Mouse (Mus musculus) CH12.LX (cell line): ENCODE measurements around the gene Il4. TPM values are rescaled to one million over a fixed set of nuclear protein-coding genes. Genes with fewer than 3 reads are reported as not detected.
A peak's percentile ranks its signal among the peaks of the same experiment; 100 is the strongest.

Source experiments
- DNase-seq: peaks from one replicate; pipeline ENCODE4 v3.0.0-alpha.2; 2013; ENCODE audit errors: extremely low read depth
- H3K27ac ChIP-seq: 2 replicates; pipeline ENCODE4 v1.5.1; 2012; ENCODE audit warnings: low read depth, mild to moderate bottlenecking, control low read depth, moderate library complexity; ENCODE audit not compliant: insufficient read depth
- H3K27me3 ChIP-seq: replicated peaks from 2 replicates; pipeline ENCODE3; 2012; ENCODE audit warnings: inconsistent platforms
- H3K36me3 ChIP-seq, 2 experiments: replicated peaks in 1 of 2; 2 replicates each; pipeline versions ENCODE3 to v1.6.1; 2012; ENCODE audit warnings: inconsistent platforms in 1 of 2, low read length in 1 of 2, mild to moderate bottlenecking in 1 of 2, mixed read lengths in 1 of 2, moderate library complexity in 1 of 2; ENCODE audit not compliant: control insufficient read depth in 1 of 2, insufficient read depth in 1 of 2
- H3K4me1 ChIP-seq, 2 experiments: 2 replicates each; pipeline ENCODE4 v1.6.1; 2012; ENCODE audit warnings: inconsistent platforms in 1 of 2, moderate library complexity in 1 of 2; ENCODE audit not compliant: insufficient read depth in 2 of 2, control insufficient read depth in 1 of 2
- H3K4me2 ChIP-seq: 2 replicates; pipeline ENCODE4 v1.6.1; 2012; ENCODE audit warnings: low read depth, mild to moderate bottlenecking, control low read depth; ENCODE audit not compliant: poor library complexity, insufficient read depth, severe bottlenecking
- H3K4me3 ChIP-seq, 3 experiments: fragments of 150-350 bp in 1 of 3; sonication (generic) in 1 of 3; replicated peaks in 1 of 3; 2 replicates each; pipeline versions ENCODE3 to v1.5.1; 2011 to 2012; ENCODE audit warnings: low read depth in 2 of 3, low read length in 2 of 3, mild to moderate bottlenecking in 2 of 3, moderate library complexity in 2 of 3, control low read depth in 1 of 3, improper control_type of control experiment in 1 of 3, inconsistent platforms in 1 of 3, mixed read lengths in 1 of 3; ENCODE audit not compliant: poor library complexity in 1 of 3
- H3K79me2 ChIP-seq: replicated peaks from 2 replicates; pipeline ENCODE4 v1.6.1; 2012; ENCODE audit warnings: mild to moderate bottlenecking, moderate library complexity; ENCODE audit not compliant: control insufficient read depth, poor library complexity, insufficient read depth, severe bottlenecking; ENCODE audit errors: extremely low read depth
- H3K9ac ChIP-seq: 2 replicates; pipeline ENCODE4 v1.6.1; 2012; ENCODE audit warnings: low read depth, mild to moderate bottlenecking, control low read depth, moderate library complexity; ENCODE audit not compliant: insufficient read depth
- H3K9me3 ChIP-seq: replicated peaks from 2 replicates; pipeline ENCODE3; 2012; ENCODE audit warnings: low read length, inconsistent platforms, mixed read lengths
- BHLHE40 ChIP-seq: IDR thresholded peaks from 2 replicates; pipeline ENCODE4 v1.6.1; 2011; ENCODE audit warnings: mild to moderate bottlenecking, low read depth, low read length, improper control_type of control experiment
- CHD1 ChIP-seq: IDR thresholded peaks from 2 replicates; pipeline ENCODE4 v1.6.1; 2012; ENCODE audit warnings: low read depth, low read length, improper control_type of control experiment, inconsistent platforms
- CHD2 ChIP-seq: IDR thresholded peaks from 2 replicates; pipeline ENCODE4 v1.6.1; 2011; ENCODE audit warnings: low read length, improper control_type of control experiment
- CTCF ChIP-seq, 2 experiments: IDR thresholded peaks in 1 of 2; conservative IDR thresholded peaks in 1 of 2; 2 replicates each; pipeline ENCODE4 v1.5.1; 2011 to 2012; ENCODE audit warnings: low read depth in 2 of 2, low read length in 2 of 2, improper control_type of control experiment in 1 of 2, inconsistent platforms in 1 of 2, mild to moderate bottlenecking in 1 of 2, moderate library complexity in 1 of 2
- EP300 ChIP-seq: IDR thresholded peaks from 2 replicates; pipeline ENCODE4 v1.6.1; 2011; ENCODE audit warnings: low read length, improper control_type of control experiment
- ETS1 ChIP-seq: conservative IDR thresholded peaks from 2 replicates; pipeline ENCODE4 v1.6.1; 2012; ENCODE audit warnings: low read depth, mild to moderate bottlenecking, inconsistent platforms, low read length, improper control_type of control experiment, moderate library complexity
- GABPA ChIP-seq: IDR thresholded peaks from 2 replicates; pipeline ENCODE4 v1.6.1; 2012; ENCODE audit warnings: low read depth, low read length, improper control_type of control experiment, inconsistent platforms; ENCODE audit not compliant: insufficient replicate concordance
- HCFC1 ChIP-seq: IDR thresholded peaks from 2 replicates; pipeline ENCODE4 v1.6.1; 2012; ENCODE audit warnings: low read depth, mild to moderate bottlenecking, inconsistent platforms, low read length, improper control_type of control experiment
- IRF4 ChIP-seq: IDR thresholded peaks from 2 replicates; pipeline ENCODE4 v1.6.1; 2014; ENCODE audit warnings: low read depth, mild to moderate bottlenecking, inconsistent platforms, low read length, improper control_type of control experiment
- JUN ChIP-seq: IDR thresholded peaks from 2 replicates; pipeline ENCODE4 v1.6.1; 2011; ENCODE audit warnings: low read depth, mild to moderate bottlenecking, low read length, improper control_type of control experiment, moderate library complexity; ENCODE audit not compliant: insufficient read depth
- JUND ChIP-seq: conservative IDR thresholded peaks from 2 replicates; pipeline ENCODE4 v1.6.1; 2011; ENCODE audit warnings: low read depth, low read length, improper control_type of control experiment
- MAFK ChIP-seq: IDR thresholded peaks from 2 replicates; pipeline ENCODE4 v1.6.1; 2011; ENCODE audit warnings: low read length, improper control_type of control experiment; ENCODE audit not compliant: insufficient replicate concordance
- MAX ChIP-seq: IDR thresholded peaks from 2 replicates; pipeline ENCODE4 v1.6.1; 2011; ENCODE audit warnings: low read length, improper control_type of control experiment
- MAZ ChIP-seq: IDR thresholded peaks from 2 replicates; pipeline ENCODE4 v1.6.1; 2012; ENCODE audit warnings: low read depth, mild to moderate bottlenecking, inconsistent platforms, low read length, improper control_type of control experiment, moderate library complexity
- MXI1 ChIP-seq: IDR thresholded peaks from 2 replicates; pipeline ENCODE4 v1.6.1; 2011; ENCODE audit warnings: mild to moderate bottlenecking, low read depth, low read length, improper control_type of control experiment
- MYC ChIP-seq: IDR thresholded peaks from 2 replicates; pipeline ENCODE4 v1.6.1; 2011; ENCODE audit warnings: low read depth, mild to moderate bottlenecking, improper control_type of control experiment, low read length
- NRF1 ChIP-seq: IDR thresholded peaks from 2 replicates; pipeline ENCODE4 v1.6.1; 2014; ENCODE audit warnings: low read depth, mild to moderate bottlenecking, inconsistent platforms, low read length, improper control_type of control experiment, moderate library complexity
- POLR2A ChIP-seq: IDR thresholded peaks from 2 replicates; pipeline ENCODE4 v1.6.1; 2011; ENCODE audit warnings: low read depth, mild to moderate bottlenecking, improper control_type of control experiment, low read length
- POLR2AphosphoS2 ChIP-seq: IDR thresholded peaks from 2 replicates; pipeline ENCODE4 v1.6.1; 2011; ENCODE audit warnings: low read depth, low read length, improper control_type of control experiment
- RAD21 ChIP-seq: IDR thresholded peaks from 2 replicates; pipeline ENCODE4 v1.6.1; 2011; ENCODE audit warnings: low read depth, mild to moderate bottlenecking, low read length, improper control_type of control experiment, moderate library complexity
- RCOR1 ChIP-seq: conservative IDR thresholded peaks from 2 replicates; pipeline ENCODE4 v1.6.1; 2012; ENCODE audit warnings: low read depth, mild to moderate bottlenecking, inconsistent platforms, low read length, improper control_type of control experiment
- SMC3 ChIP-seq: IDR thresholded peaks from 2 replicates; pipeline ENCODE4 v1.6.1; 2011; ENCODE audit warnings: low read depth, low read length, improper control_type of control experiment
- TBP ChIP-seq: conservative IDR thresholded peaks from 2 replicates; pipeline ENCODE4 v1.6.1; 2011; ENCODE audit warnings: low read depth, low read length, improper control_type of control experiment
- UBTF ChIP-seq: IDR thresholded peaks from 2 replicates; pipeline ENCODE4 v1.6.1; 2012; ENCODE audit warnings: low read depth, mild to moderate bottlenecking, inconsistent platforms, low read length, improper control_type of control experiment, moderate library complexity
- USF1 ChIP-seq: IDR thresholded peaks from 2 replicates; pipeline ENCODE4 v1.6.1; 2014; ENCODE audit warnings: low read depth, mild to moderate bottlenecking, inconsistent platforms, low read length, improper control_type of control experiment
- ZNF384 ChIP-seq: IDR thresholded peaks from 2 replicates; pipeline ENCODE4 v1.6.1; 2012; ENCODE audit warnings: low read depth, low read length, improper control_type of control experiment, inconsistent platforms
- dilution Hi-C: fragments of 300-500 bp; cut with MboI; formaldehyde crosslinking; loops from 2 replicates; pipeline ENCODE4 v1.14.3; 2020; ENCODE audit warnings: low sequenced_read_pairs; ENCODE audit not compliant: extremely low pct_unique_long_range_greater_than_20kb, extremely low pct_ligation_motif_present
- in situ Hi-C: fragments of 300-500 bp; cut with MboI; formaldehyde crosslinking; loops from 3 replicates; pipeline ENCODE4 v1.14.3; 2019; ENCODE audit warnings: low sequenced_read_pairs, low pct_ligation_motif_present, low pct_unique_long_range_greater_than_20kb, mixed read lengths
- polyA plus RNA-seq: library from polyadenylated mRNA; unstranded; fragments of >175 nt; gene quantifications from 2 replicates; pipeline ENCODE4 v1.2.1, GENCODE M21; 2012; ENCODE audit warnings: low read depth; ENCODE audit not compliant: insufficient read length
- total RNA-seq, 2 experiments: library from RNA; depleted of rRNA; stranded (reverse); fragments of 300-350 nt in 1 of 2; fragments of >200 nt in 1 of 2; gene quantifications; 2 replicates each; pipeline ENCODE4 v1.2.3; 2012 to 2014

The Il4 gene
- total and polyA plus RNA-seq, 3 experiments: 19.5 to 75.5 (median 35.6) TPM

DNA sequence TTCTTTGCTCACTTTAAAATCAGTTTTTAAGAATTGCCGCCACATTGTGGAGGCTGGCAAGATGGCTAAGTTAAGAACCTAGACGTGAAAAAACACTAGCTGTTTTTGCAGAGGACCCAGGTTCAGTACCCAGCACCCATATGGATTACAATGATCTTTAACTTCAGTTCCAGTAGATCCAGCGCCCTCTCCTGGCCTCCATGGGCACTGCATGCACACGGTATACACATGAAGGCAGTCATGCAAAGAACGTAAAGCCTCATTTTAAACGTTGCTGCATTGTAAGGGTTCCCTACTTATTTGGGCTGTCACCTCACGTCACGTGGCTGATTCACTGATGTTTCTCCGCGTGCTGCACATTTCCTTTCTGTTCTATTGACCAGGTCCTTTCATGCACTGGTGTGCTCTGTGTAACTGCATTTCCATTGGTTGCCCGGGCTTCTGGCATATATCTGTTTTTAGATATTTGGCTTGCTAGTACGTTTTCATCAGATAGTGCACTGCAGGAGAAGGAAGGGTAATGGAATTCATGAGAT, 24.3 kb upstream of the Il4 start:
- H3K4me3 ChIP-seq: no peak overlapping the region
- TF ChIP-seq JUND (no peak), MAX (no peak), RAD21 (peak; percentile 30), TBP (no peak), UBTF (no peak), USF1 (no peak), EP300 (no peak), RCOR1 (no peak), MXI1 (no peak), JUN (no peak), HCFC1 (no peak), POLR2AphosphoS2 (no peak), MAZ (no peak), CHD2 (no peak), MYC (no peak), SMC3 (peak; percentile 43), CHD1 (no peak), CTCF (conservative IDR thresholded peaks at IDR 0.05 in 1 of 2, IDR thresholded peaks at IDR 0.05 in 1 of 2; ENCODE audit: low read depth in 2 of 2, low read length in 2 of 2) (peak; percentile 45 to 56)
- peaks cover 0 to 52% of the 10 kb centered on the region in 2 experiments for H3K36me3 ChIP-seq
- H3K79me2 ChIP-seq: no peaks in the 10 kb centered on the region
- H3K9me3 ChIP-seq: peaks cover 7% of the 10 kb centered on the region
- H3K9ac ChIP-seq: no peak overlapping the region
- no peak overlapping the region for H3K27ac ChIP-seq
- H3K4me1 ChIP-seq: peaks cover 30 to 77% of the 10 kb centered on the region in 2 experiments
- no peak overlapping the region for H3K4me2 ChIP-seq
- no peak for DNase-seq
- in situ Hi-C loops: no loop called here
- dilution Hi-C loops: no loop called here
- H3K27me3 ChIP-seq: no peaks in the 10 kb centered on the region

DNA sequence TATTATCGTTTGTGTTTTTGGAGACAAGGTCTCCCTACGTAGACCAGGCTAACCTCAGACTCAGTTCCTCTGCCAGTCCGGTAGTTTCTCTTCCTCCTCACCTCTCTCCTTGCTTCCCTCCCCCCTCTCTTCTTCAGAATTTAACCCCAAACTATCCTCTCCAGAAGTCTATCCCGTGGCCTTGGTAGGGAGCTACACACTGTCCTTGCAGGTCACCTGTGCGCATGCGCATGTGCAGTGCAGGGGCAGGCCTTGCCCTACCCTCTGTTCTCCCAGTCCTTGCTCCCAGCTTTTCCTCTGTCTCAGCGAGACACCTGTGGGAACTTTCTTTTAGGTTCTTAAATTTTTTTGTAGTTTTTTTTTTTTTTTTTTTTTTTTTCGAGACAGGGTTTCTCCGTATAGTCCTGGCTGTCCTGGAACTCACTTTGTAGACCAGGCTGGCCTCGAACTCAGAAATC, 19.4 kb upstream of the Il4 start:
- peaks cover 0 to 26% of the 10 kb centered on the region in 2 experiments for H3K36me3 ChIP-seq
- H3K4me3 ChIP-seq: peak overlapping the region in 1 of 3 experiments; percentile 37
- no peaks in the 10 kb centered on the region for H3K27me3 ChIP-seq
- no peak for DNase-seq
- peak overlapping the region; percentile 75 for H3K27ac ChIP-seq
- peak overlapping the region; percentile 64 for H3K9ac ChIP-seq
- in situ Hi-C loops: no loop called here
- no peaks in the 10 kb centered on the region for H3K79me2 ChIP-seq
- dilution Hi-C loops: no loop called here
- peak overlapping the region; percentile 93 for H3K4me2 ChIP-seq
- H3K4me1 ChIP-seq: peaks cover 33 to 74% of the 10 kb centered on the region in 2 experiments
- TF ChIP-seq MXI1: no peak
- no peak for TF ChIP-seq MAX
- TF ChIP-seq ZNF384: peak; percentile 58; the same call in 1 of the 2 replicates
- TF ChIP-seq MAFK: no peak
- peak; percentile 74 for TF ChIP-seq NRF1
- TF ChIP-seq JUND: no peak
- no peak for TF ChIP-seq GABPA
- TF ChIP-seq CHD2: peak; percentile 75
- no peak; the same call in none of the 2 replicates for TF ChIP-seq RAD21
- peak; percentile 81 for TF ChIP-seq EP300
- TF ChIP-seq BHLHE40: peak; percentile 58; the same call in 1 of the 2 replicates
- no peak for TF ChIP-seq POLR2A
- TF ChIP-seq IRF4: peak; percentile 90
- TF ChIP-seq CHD1: 0 out of 2 replicates have a peak, but pooled peaks have one; percentile 59
- TF ChIP-seq ETS1: peak; percentile 31
- TF ChIP-seq USF1: no peak
- TF ChIP-seq TBP: 0 out of 2 replicates have a peak, but pooled peaks have one; percentile 11
- peaks cover 7% of the 10 kb centered on the region for H3K9me3 ChIP-seq
